Mouse (Mus musculus): ENCODE results near the gene Cacnb2.
"Not testable (repeated sequence)": the region's sequence is repeated elsewhere in the genome, so short reads cannot be mapped to it uniquely, and the experiment has no call there.

The Cacnb2 gene

GRCm38 (mm10) chr2:14656673-14657072, 53.8 kb downstream of the Cacnb2 start:
- no peak for DNase-seq (ENCODE audit: extremely low read depth, low read depth)

- DNase-seq (ENCODE audit: extremely low read depth, low read depth) = no peak
Measured at GRCm38 (mm10) chr2:14657205-14657844, 54.4 kb downstream of the Cacnb2 start.

GRCm38 (mm10) chr2:14665213-14665612, 62.3 kb downstream of the Cacnb2 start:
- no peak for DNase-seq (ENCODE audit: extremely low read depth, low read depth)

- DNase-seq (ENCODE audit: extremely low read depth, low read depth) = no peak
Measured at GRCm38 (mm10) chr2:14672117-14672516, 69.2 kb downstream of the Cacnb2 start.

- DNase-seq (ENCODE audit: extremely low read depth, low read depth) = peak; percentile 5
Measured at GRCm38 (mm10) chr2:14676885-14677516, 74.1 kb downstream of the Cacnb2 start.

GRCm38 (mm10) chr2:14684231-14684630, 81.3 kb downstream of the Cacnb2 start:
- no peak for DNase-seq (ENCODE audit: extremely low read depth, low read depth)

GRCm38 (mm10) chr2:14702973-14703645, 100.2 kb downstream of the Cacnb2 start:
- peak; percentile 2 for DNase-seq (ENCODE audit: extremely low read depth, low read depth)

GRCm38 (mm10) chr2:14703676-14704075, 100.8 kb downstream of the Cacnb2 start:
- DNase-seq (ENCODE audit: extremely low read depth, low read depth) = no peak

- DNase-seq (ENCODE audit: extremely low read depth, low read depth) = no peak
Measured at GRCm38 (mm10) chr2:14710247-14710646, 107.4 kb downstream of the Cacnb2 start.

GRCm38 (mm10) chr2:14711751-14712150, 108.9 kb downstream of the Cacnb2 start:
- peak; percentile 3 for DNase-seq (ENCODE audit: extremely low read depth, low read depth)

- no peak for DNase-seq (ENCODE audit: extremely low read depth, low read depth)
Measured at GRCm38 (mm10) chr2:14713049-14713448, 110.2 kb downstream of the Cacnb2 start.

- no peak for DNase-seq (ENCODE audit: extremely low read depth, low read depth)
Measured at GRCm38 (mm10) chr2:14716666-14717065, 113.8 kb downstream of the Cacnb2 start.

GRCm38 (mm10) chr2:14719119-14719718, 116.3 kb downstream of the Cacnb2 start:
- DNase-seq (ENCODE audit: extremely low read depth, low read depth) = no peak

- DNase-seq (ENCODE audit: extremely low read depth, low read depth) = no peak
Measured at GRCm38 (mm10) chr2:14725437-14725836, 122.5 kb downstream of the Cacnb2 start.

- not testable (repeated sequence) for DNase-seq (ENCODE audit: extremely low read depth, low read depth)
Measured at GRCm38 (mm10) chr2:14726601-14727000, 123.7 kb downstream of the Cacnb2 start.

GRCm38 (mm10) chr2:14738927-14739326, 136.0 kb downstream of the Cacnb2 start:
- DNase-seq (ENCODE audit: extremely low read depth, low read depth) = no peak

- no peak for DNase-seq (ENCODE audit: extremely low read depth, low read depth)
Measured at GRCm38 (mm10) chr2:14739510-14739909, 136.6 kb downstream of the Cacnb2 start.

GRCm38 (mm10) chr2:14740359-14740758, 137.5 kb downstream of the Cacnb2 start:
- DNase-seq (ENCODE audit: extremely low read depth, low read depth) = no peak

- DNase-seq (ENCODE audit: extremely low read depth, low read depth) = no peak
Measured at GRCm38 (mm10) chr2:14744761-14745160, 141.9 kb downstream of the Cacnb2 start.

GRCm38 (mm10) chr2:14762846-14763245, 160.0 kb downstream of the Cacnb2 start:
- DNase-seq (ENCODE audit: extremely low read depth, low read depth) = no peak

- DNase-seq (ENCODE audit: extremely low read depth, low read depth) = no peak
Measured at GRCm38 (mm10) chr2:14763931-14764330, 161.0 kb downstream of the Cacnb2 start.

- no peak for DNase-seq (ENCODE audit: extremely low read depth, low read depth)
Measured at GRCm38 (mm10) chr2:14769448-14769847, 166.6 kb downstream of the Cacnb2 start.

Data from MEL-GATA-1-ER (cell line).